Mouse (Mus musculus): ENCODE results near the gene Clstn2.

Clstn2 gene

GRCm38 (mm10) chr9:97599006-97599405 is 434.0 kb downstream of the Clstn2 start:
- intact Hi-C loops (cut with DNase I) = no loop called here

- intact Hi-C loops (cut with DNase I) = no loop called here
Observed at GRCm38 (mm10) chr9:97590712-97591111, 442.3 kb downstream of the Clstn2 start.

GRCm38 (mm10) chr9:97570881-97571280 is 462.1 kb downstream of the Clstn2 start:
- intact Hi-C loops (cut with DNase I) = no loop called here

GRCm38 (mm10) chr9:97563121-97563520 is 469.9 kb downstream of the Clstn2 start:
- intact Hi-C loops (cut with DNase I) = no loop called here

- intact Hi-C loops (cut with DNase I) = no loop called here
Observed at GRCm38 (mm10) chr9:97544359-97544758, 488.6 kb downstream of the Clstn2 start.

- intact Hi-C loops (cut with DNase I) = no loop called here
Observed at GRCm38 (mm10) chr9:97541419-97541818, 491.6 kb downstream of the Clstn2 start.

- intact Hi-C loops (cut with DNase I) = no loop called here
Observed at GRCm38 (mm10) chr9:97538075-97538779, 494.8 kb downstream of the Clstn2 start.

GRCm38 (mm10) chr9:97534196-97534595 is 498.8 kb downstream of the Clstn2 start:
- intact Hi-C loops (cut with DNase I) = no loop called here

- intact Hi-C loops (cut with DNase I) = no loop called here
Observed at GRCm38 (mm10) chr9:97533306-97533705, 499.7 kb downstream of the Clstn2 start.

GRCm38 (mm10) chr9:97532536-97532935 is 500.4 kb downstream of the Clstn2 start:
- intact Hi-C loops (cut with DNase I) = no loop called here

- intact Hi-C loops (cut with DNase I) = no loop called here
Observed at GRCm38 (mm10) chr9:97527926-97528325, 505.1 kb downstream of the Clstn2 start.

GRCm38 (mm10) chr9:97527276-97527675 is 505.7 kb downstream of the Clstn2 start:
- intact Hi-C loops (cut with DNase I) = no loop called here

- intact Hi-C loops (cut with DNase I) = no loop called here
Observed at GRCm38 (mm10) chr9:97525563-97525962, 507.4 kb downstream of the Clstn2 start.

- intact Hi-C loops (cut with DNase I) = no loop called here
Observed at GRCm38 (mm10) chr9:97524861-97525260, 508.1 kb downstream of the Clstn2 start.

GRCm38 (mm10) chr9:97520771-97521170 is 512.2 kb downstream of the Clstn2 start:
- intact Hi-C loops (cut with DNase I) = no loop called here

GRCm38 (mm10) chr9:97517006-97517405 is 516.0 kb downstream of the Clstn2 start:
- intact Hi-C loops (cut with DNase I) = no loop called here

- intact Hi-C loops (cut with DNase I) = no loop called here
Observed at GRCm38 (mm10) chr9:97514639-97515038, 518.3 kb downstream of the Clstn2 start.

GRCm38 (mm10) chr9:97512282-97512850 is 520.6 kb downstream of the Clstn2 start:
- intact Hi-C loops (cut with DNase I) = no loop called here

- intact Hi-C loops (cut with DNase I) = no loop called here
Observed at GRCm38 (mm10) chr9:97501416-97501815, 531.6 kb downstream of the Clstn2 start.

- intact Hi-C loops (cut with DNase I) = no loop called here
Observed at GRCm38 (mm10) chr9:97495056-97495455, 537.9 kb downstream of the Clstn2 start.

- intact Hi-C loops (cut with DNase I) = no loop called here
Observed at GRCm38 (mm10) chr9:97491626-97492025, 541.4 kb downstream of the Clstn2 start.

- intact Hi-C loops (cut with DNase I) = no loop called here
Observed at GRCm38 (mm10) chr9:97490591-97491176, 542.3 kb downstream of the Clstn2 start.

- intact Hi-C loops (cut with DNase I) = no loop called here
Observed at GRCm38 (mm10) chr9:97486826-97487225, 546.2 kb downstream of the Clstn2 start.

Measured in adrenal gland (tissue).